Mouse (Mus musculus) kidney, embryonic 16.5 days (tissue): ENCODE results near the gene Gm45618. TPM values are rescaled to one million over a fixed set of nuclear protein-coding genes. Genes with fewer than 3 reads are reported as not detected.

ENCODE experiments used
- ATAC-seq: fragments of 200-750 bp; cut with Nextera tagmentation; 2 replicates; pipeline ENCODE4 v1.8.0; 2017; ENCODE audit warnings: moderate TSS enrichment; ENCODE audit not compliant: low FRiP score, low TSS enrichment
- H3K27ac ChIP-seq: fragments of 300-500 bp; sonication (generic); 2 replicates; pipeline ENCODE4 v1.5.1; 2014; ENCODE audit warnings: low read length
- H3K27me3 ChIP-seq: fragments of 300-500 bp; sonication (generic); 2 replicates; pipeline ENCODE4 v1.6.1; 2014; ENCODE audit warnings: low read length, control low read depth, mixed read lengths; ENCODE audit not compliant: insufficient read depth
- H3K36me3 ChIP-seq: fragments of 300-500 bp; sonication (generic); 2 replicates; pipeline ENCODE4 v1.6.1; 2014; ENCODE audit warnings: low read length, control low read depth, mixed read lengths; ENCODE audit not compliant: insufficient read depth
- H3K4me1 ChIP-seq: fragments of 300-500 bp; sonication (generic); 2 replicates; pipeline ENCODE4 v1.6.1; 2014; ENCODE audit warnings: low read length, control low read depth, mixed read lengths; ENCODE audit not compliant: insufficient read depth
- H3K4me2 ChIP-seq: fragments of 300-500 bp; sonication (generic); replicated peaks from 2 replicates; pipeline ENCODE4 v1.6.1; 2014; ENCODE audit warnings: low read depth, low read length
- H3K4me3 ChIP-seq: fragments of 300-500 bp; sonication (generic); 2 replicates; pipeline ENCODE4 v1.5.1; 2014; ENCODE audit warnings: mild to moderate bottlenecking, low read length
- H3K9ac ChIP-seq: fragments of 300-500 bp; sonication (generic); replicated peaks from 2 replicates; pipeline ENCODE4 v1.6.1; 2014; ENCODE audit warnings: low read length
- H3K9me3 ChIP-seq: fragments of 300-500 bp; sonication (generic); 2 replicates; pipeline ENCODE4 v1.6.1; 2016; ENCODE audit warnings: low read length, control low read depth
- WGBS: fragments of 180-500 bp; shearing (Covaris S2); extraction: QIAGEN DNeasy Blood & Tissue Kit; methylation state at CpG from one replicate; pipeline ENCODE4 v1.1.7; 2014; 5-methylcytosine and 5-hydroxymethylcytosine counted together
- polyA plus RNA-seq: library from polyadenylated mRNA; unstranded; fragments of >200 nt; fragmentation: Nextera tagmentation; extraction: Ambion mirVana; gene quantifications from 2 replicates; pipeline ENCODE4 v1.2.1, GENCODE M21; 2015

The Gm45618 gene
- polyA plus RNA-seq, 1 experiment from 2014 or later = not detected

- Histone ChIP-seq H3K36me3 (no peaks in the 10 kb centered on the region), H3K9ac (peak within 1 kb of the TSS; percentile 81), H3K4me1 (peaks cover 14% of the 10 kb centered on the region), H3K4me2 (peak within 1 kb of the TSS; percentile 98), H3K27me3 (peaks cover 55% of the 10 kb centered on the region), H3K27ac (no peak within 1 kb of the TSS), H3K9me3 (no peaks in the 10 kb centered on the region), H3K4me3 (peak within 1 kb of the TSS; percentile 73)
- under 1% methylated on average over 41 of the region's 63 CpGs for WGBS
- ATAC-seq = peak; percentile 81
Measured at GRCm38 (mm10) chr7:142095183-142095931, 25.2 kb downstream of the Gm45618 start, which contains the start of gene Dusp8. Gene Dusp8, minus strand, starts transcription at chr7:142095843.

DNA sequence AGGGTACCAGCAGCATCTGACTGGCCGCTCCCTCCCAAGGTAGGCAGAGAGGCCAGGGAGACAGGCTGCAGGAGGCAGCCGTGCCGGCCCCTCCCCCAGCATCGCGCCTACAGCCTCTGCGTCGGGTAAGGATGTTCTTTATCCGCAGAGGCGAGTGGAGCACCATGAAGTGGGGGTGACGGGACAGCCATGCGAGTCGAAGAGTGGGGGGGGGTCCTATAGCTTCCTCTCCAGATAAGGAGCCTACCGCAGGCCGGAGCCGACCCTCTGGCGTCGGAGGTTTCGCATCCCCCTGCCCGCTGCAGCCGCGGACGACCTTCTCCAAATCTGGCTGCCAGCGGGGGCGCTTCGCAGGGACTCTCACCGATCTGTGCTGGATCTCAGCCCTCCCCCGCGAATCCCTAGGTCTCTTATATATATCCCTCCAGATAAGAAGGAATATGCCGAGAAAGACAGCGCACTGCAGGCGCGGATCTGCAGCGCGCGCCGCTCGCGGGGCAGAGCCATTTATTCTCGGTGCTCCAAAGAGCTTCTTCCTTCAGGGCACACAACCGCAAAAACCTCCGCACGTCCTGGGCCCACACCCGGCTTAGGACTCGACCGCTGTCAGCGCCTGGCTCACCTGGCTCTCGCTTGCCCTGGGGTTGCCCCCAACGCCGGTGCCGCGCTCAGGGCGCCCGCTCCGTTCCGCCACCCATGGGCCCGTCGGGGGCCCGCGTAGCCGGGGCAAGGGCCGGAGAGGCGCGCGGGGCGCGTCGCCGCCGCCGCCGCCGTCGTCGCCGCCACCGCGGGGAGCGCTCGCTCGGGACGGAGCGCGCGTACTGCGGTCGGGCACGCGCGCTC, 26.0 kb downstream of the Gm45618 start:
- Histone ChIP-seq H3K27ac (no peak overlapping the region), H3K4me2 (peak overlapping the region; percentile 98), H3K4me3 (peak overlapping the region; percentile 73), H3K4me1 (peaks cover 14% of the 10 kb centered on the region), H3K36me3 (no peaks in the 10 kb centered on the region), H3K27me3 (peaks cover 55% of the 10 kb centered on the region), H3K9ac (peak overlapping the region; percentile 81), H3K9me3 (no peaks in the 10 kb centered on the region)
- peak; percentile 19; the same call in 1 of the 2 replicates for ATAC-seq
- under 1% methylated on average over 78 of the region's 89 CpGs for WGBS

DNA sequence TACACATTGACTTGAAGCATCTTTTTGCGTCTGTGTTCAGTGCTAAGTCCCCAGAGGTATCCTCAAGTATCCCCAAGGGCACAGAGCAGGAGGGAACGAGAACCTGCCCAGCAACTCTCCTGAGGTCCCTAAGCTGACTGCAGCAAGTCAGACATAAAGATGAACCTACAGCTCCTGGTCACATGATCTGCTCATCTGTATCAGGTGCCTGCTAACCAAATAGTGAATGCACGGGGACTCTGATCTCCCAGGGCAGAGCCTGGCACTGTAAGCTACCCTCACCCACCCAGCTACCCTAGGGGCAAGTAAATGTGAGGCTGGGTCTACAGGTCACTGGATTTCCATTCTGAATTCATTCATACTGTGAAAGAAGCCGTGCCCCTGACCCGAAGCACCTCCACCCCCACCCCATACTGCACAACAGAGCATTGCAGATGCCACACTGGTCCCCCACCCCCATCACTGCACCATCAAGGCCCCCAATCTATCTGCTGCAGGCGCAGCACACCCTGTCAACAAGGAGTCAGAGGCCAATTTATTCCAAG, 26.8 kb downstream of the Gm45618 start:
- Histone ChIP-seq H3K9me3 (no peaks in the 10 kb centered on the region), H3K4me3 (peak overlapping the region; percentile 73), H3K27ac (no peak overlapping the region), H3K4me1 (peaks cover 20% of the 10 kb centered on the region), H3K27me3 (peaks cover 55% of the 10 kb centered on the region), H3K9ac (no peak overlapping the region), H3K36me3 (no peaks in the 10 kb centered on the region), H3K4me2 (peak overlapping the region; percentile 98)
- 27% methylated on average over 6 of the region's 6 CpGs for WGBS
- no peak for ATAC-seq

GRCm38 (mm10) chr7:142092991-142093390, 27.5 kb downstream of the Gm45618 start:
- no peaks in the 10 kb centered on the region for H3K36me3 ChIP-seq
- H3K4me1 ChIP-seq = peaks cover 23% of the 10 kb centered on the region
- no peaks in the 10 kb centered on the region for H3K9me3 ChIP-seq
- no peak overlapping the region for H3K27ac ChIP-seq
- H3K4me2 ChIP-seq = no peak overlapping the region
- WGBS = 52% methylated on average over 1 of the region's 1 CpGs
- H3K27me3 ChIP-seq = peaks cover 55% of the 10 kb centered on the region
- H3K4me3 ChIP-seq = no peak overlapping the region
- no peak overlapping the region for H3K9ac ChIP-seq
- no peak for ATAC-seq

DNA sequence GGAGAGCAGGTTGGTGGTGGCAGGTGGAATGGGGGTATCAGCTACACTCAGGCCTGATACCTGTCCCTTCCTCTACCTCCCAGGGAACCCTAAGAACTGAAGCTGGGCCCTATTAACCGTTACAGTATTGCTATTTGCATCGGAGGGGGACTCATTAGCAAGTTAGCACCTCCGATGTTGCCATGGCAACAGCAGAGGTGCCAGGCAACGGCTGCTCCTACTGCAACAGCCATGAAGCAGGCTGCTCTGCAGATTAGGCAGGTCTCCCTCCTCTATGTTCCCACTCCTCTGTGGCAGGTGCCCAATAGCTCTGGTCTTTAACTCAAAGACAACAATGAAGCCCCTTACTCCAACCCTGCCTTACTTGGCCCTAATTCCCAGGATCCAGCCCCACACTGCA, 28.7 kb downstream of the Gm45618 start:
- Histone ChIP-seq H3K9me3 (no peaks in the 10 kb centered on the region), H3K36me3 (no peaks in the 10 kb centered on the region), H3K27ac (no peak overlapping the region), H3K27me3 (peaks cover 46% of the 10 kb centered on the region), H3K9ac (no peak overlapping the region), H3K4me1 (peaks cover 23% of the 10 kb centered on the region), H3K4me2 (no peak overlapping the region), H3K4me3 (no peak overlapping the region)
- no peak for ATAC-seq
- WGBS = 9% methylated on average over 4 of the region's 4 CpGs

DNA sequence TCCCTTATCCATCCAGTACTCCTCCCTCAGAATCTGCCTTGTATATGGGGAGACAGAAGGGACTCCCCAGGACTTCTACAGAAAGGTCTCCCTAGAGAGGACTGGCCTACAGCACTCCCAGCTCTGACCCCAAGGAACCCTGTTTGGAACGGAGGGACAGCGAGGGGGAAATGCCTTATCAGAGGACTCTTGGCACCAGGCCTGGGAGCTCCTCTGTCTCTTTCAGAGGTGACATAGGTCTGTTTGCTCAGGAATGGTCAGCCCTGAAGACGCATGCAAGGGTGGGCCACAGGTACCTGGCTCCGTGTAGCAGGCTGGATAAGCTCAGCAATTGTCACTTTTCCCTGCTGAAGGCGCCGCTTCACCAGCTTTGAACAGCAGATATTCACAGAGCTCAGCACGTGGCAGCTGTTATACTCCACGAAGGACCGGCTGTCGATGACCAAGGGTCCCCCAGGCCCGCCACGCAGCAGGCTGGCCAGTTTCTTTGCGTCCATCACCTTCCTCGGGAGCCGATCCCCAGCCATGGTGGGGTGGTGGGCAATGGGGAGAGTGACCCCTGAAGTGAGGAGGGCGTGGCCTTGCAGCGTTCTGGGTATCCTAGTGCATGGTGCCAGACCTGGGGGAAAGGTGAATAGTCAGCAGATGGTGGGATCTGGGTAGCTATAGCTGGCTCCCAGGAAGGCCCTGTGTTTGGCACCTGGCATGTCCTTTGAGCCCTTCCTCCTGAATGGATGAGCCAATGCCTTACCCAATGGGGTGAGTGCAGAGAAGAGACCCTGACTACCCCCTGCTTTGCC, 30.7 kb downstream of the Gm45618 start:
- no peak overlapping the region for H3K4me2 ChIP-seq
- WGBS = 61% methylated on average over 17 of the region's 17 CpGs
- no peak overlapping the region for H3K9ac ChIP-seq
- H3K9me3 ChIP-seq = no peaks in the 10 kb centered on the region
- H3K4me1 ChIP-seq = peaks cover 16% of the 10 kb centered on the region
- no peaks in the 10 kb centered on the region for H3K36me3 ChIP-seq
- H3K27ac ChIP-seq = no peak overlapping the region
- H3K27me3 ChIP-seq = peaks cover 27% of the 10 kb centered on the region
- no peak for ATAC-seq
- H3K4me3 ChIP-seq = no peak overlapping the region

- WGBS = 12% methylated on average over 5 of the region's 5 CpGs
- Histone ChIP-seq H3K27ac (no peak overlapping the region), H3K36me3 (no peaks in the 10 kb centered on the region), H3K4me3 (no peak overlapping the region), H3K9ac (no peak overlapping the region), H3K4me1 (peaks cover 13% of the 10 kb centered on the region), H3K9me3 (no peaks in the 10 kb centered on the region), H3K27me3 (peaks cover 21% of the 10 kb centered on the region), H3K4me2 (no peak overlapping the region)
- peak; percentile 46; the same call in 1 of the 2 replicates for ATAC-seq
Measured at GRCm38 (mm10) chr7:142088886-142089285, 31.6 kb downstream of the Gm45618 start.

GRCm38 (mm10) chr7:142087069-142087652, 33.4 kb downstream of the Gm45618 start:
- peaks cover 22% of the 10 kb centered on the region for H3K27me3 ChIP-seq
- H3K4me1 ChIP-seq = peaks cover 20% of the 10 kb centered on the region
- no peak for ATAC-seq
- H3K9ac ChIP-seq = no peak overlapping the region
- no peaks in the 10 kb centered on the region for H3K36me3 ChIP-seq
- H3K4me2 ChIP-seq = no peak overlapping the region
- H3K27ac ChIP-seq = no peak overlapping the region
- no peak overlapping the region for H3K4me3 ChIP-seq
- no peaks in the 10 kb centered on the region for H3K9me3 ChIP-seq
- 85% methylated on average over 1 of the region's 1 CpGs for WGBS
